ENCODE assay signal across 23 mouse cellular contexts in the genomic region with DNA sequence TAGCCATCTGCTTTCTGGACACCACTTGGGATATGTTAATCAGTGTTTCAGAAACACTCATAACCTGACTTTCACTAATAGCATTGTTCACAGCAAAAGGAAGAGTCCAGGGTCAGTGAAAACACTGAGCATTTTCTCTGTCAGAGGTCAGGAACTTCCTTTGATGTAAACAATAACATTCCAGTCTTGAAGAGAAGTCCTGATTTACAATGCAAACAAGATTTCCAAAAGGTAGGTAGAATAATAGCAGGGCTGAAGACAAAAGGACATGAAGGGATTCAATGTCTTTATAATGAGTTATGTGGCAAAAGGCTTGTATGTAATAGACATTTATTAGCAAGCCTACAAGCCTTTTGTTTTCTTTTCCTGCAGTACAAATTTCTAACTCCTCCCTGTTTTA.
A peak's percentile ranks its signal among the peaks of the same experiment; 100 is the strongest.
DNase-seq lines count a peak whose midpoint lies in the region; TF ChIP-seq lines count a peak whose summit lies in the region.
"Had no signal": no experiment of that assay in that cellular context is flagged by ENCODE, and none has a peak within 500 bp of the region (broad histone marks: within the 10 kb centered on the region; RNA-seq: fewer than 3 reads in every experiment).

No protein-coding gene starts in this region.

- TF ChIP-seq CTCF in gastrocnemius, adult 2 months (IDR thresholded peaks at IDR 0.05) = no peak

- no peak overlapping the region for H3K4me3 ChIP-seq in gastrocnemius, adult 2 months
- H3K4me3 ChIP-seq: forebrain, embryonic 10.5 days; forebrain, embryonic 13.5 days; heart, embryonic 12.5 days; heart, embryonic 15.5 days; hindbrain, embryonic 10.5 days; hindbrain, embryonic 13.5 days; intestine, embryonic 15.5 days had no signal

- intact Hi-C loops in gastrocnemius, adult 2 months (cut with DNase I) = no loop called here

- no peak overlapping the region for H3K27ac ChIP-seq in gastrocnemius, adult 2 months
- H3K27ac ChIP-seq: forebrain, embryonic 10.5 days; forebrain, embryonic 13.5 days; heart, embryonic 15.5 days; hindbrain, embryonic 10.5 days; hindbrain, embryonic 13.5 days; intestine, embryonic 15.5 days had no signal

- peak; percentile 77 for DNase-seq in R1 (ENCODE audit: low read depth, low spot score)
- peak; percentile 8 for DNase-seq in embryo, embryonic 10.5 days (ENCODE audit: low spot score)
- DNase-seq in mesoderm, embryonic 11.5 days (ENCODE audit: low read depth, low spot score) = peak; percentile 8
- no peak for DNase-seq in thymus, adult 18-20 months
- DNase-seq in layer of hippocampus, postnatal 36 days = no peak
- DNase-seq in gastrocnemius, adult 2 months = no peak
- DNase-seq: adrenal gland, adult 8-10 months; adrenal gland, postnatal 25 days; cerebellum, adult 11-12 months; cerebellum, adult 8-10 months; cerebellum, postnatal 10 days; cerebellum, postnatal 36 days; gastrocnemius, postnatal 25 days; heart, adult 18-20 months; heart, postnatal 10 days; heart, postnatal 36 days had no signal

Comparison
In these comparisons a context has a peak if more than half of its experiments do, and no peak if none do; other contexts are left out.
1. DNase-seq: peak in R1 (single experiment), embryo, embryonic 10.5 days (single experiment) and mesoderm, embryonic 11.5 days (single experiment); none in thymus, adult 18-20 months (0 of 2), layer of hippocampus, postnatal 36 days (0 of 2) and gastrocnemius, adult 2 months (single experiment).